Mouse (Mus musculus) megakaryocyte, adult 5-6 weeks (primary cell): ENCODE results near the gene Ip6k3. TPM values are rescaled to one million over a fixed set of nuclear protein-coding genes. Genes with fewer than 3 reads are reported as not detected.

ENCODE experiments used
- ATAC-seq: 2 replicates; pipeline ENCODE4 v1.8.0; 2016; ENCODE audit warnings: mild to moderate bottlenecking, inconsistent platforms; ENCODE audit not compliant: poor library complexity, severe bottlenecking
- total RNA-seq, 2 experiments: library from RNA; stranded (forward) in 1 of 2; stranded (reverse) in 1 of 2; fragments of 153-499, 151-499 nt in 1 of 2; fragments of 221-1000, 200-1000 nt in 1 of 2; gene quantifications; 2 replicates each; pipeline versions ENCODE4 v1.2.3 to v1.2.4; 2015 to 2017

The Ip6k3 gene
- total RNA-seq, 2 experiments from 2014 or later, result 1.3 to 1.6 TPM

DNA sequence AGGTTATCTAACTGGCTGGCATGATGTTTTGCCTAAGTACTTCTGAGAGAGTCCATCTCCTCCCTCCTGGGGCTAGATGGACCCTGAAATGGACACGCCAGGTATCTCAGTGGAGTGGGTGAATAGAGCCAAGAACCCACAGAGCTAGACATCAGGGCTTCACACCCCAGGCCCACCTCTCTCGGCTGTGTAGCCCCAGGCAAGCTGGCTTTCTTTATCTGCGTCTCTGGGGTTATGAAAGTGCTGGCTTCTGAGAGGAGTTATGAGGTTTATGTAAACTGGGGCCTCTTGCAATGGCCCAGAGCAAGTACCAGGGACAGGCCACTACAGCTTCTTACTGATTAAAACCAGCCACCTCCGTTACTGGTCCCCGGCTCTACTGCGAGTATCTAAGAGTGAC, 12.7 kb downstream of the Ip6k3 start:
- ATAC-seq, result no peak

DNA sequence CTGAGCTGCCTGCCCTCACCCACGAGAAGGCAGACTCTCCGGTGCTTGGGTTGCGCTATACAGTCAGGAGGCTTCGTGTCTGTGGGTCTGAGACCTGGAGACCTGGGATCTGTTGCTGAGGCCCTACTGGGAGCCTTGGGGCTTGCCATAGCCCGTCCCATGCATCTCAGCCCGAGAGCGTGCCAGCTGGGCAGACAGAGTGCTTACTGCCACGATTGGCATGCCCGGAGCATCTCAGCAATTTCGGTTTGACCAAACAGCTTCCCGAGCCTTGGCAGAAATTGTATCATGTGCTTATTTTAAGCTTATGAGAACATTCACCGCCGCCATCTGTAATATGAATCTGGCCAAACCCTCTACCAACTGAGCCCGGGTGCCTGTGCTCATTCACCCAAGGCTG, 13.3 kb downstream of the Ip6k3 start:
- ATAC-seq, result no peak

DNA sequence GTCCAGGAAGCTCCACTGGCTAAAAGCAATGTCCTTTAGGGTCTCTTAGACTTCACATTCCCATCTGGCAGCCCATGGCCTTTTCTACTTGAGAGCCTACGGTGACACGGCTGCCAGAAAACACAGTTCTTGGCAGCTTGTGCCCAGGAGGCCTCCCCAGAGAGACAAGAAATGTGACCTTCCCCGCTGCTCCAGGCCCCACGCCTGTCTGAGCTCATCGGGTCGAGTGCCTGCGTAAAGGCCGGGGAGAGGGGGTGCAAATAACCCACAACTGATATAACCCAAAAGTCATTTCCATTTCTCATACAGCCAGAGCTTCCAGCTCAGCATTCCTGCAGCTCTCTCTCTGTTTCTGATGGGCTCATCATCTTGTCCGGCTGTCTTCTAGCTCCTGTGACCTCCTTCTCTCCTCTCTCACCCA, 13.8 kb downstream of the Ip6k3 start:
- ATAC-seq, result no peak

DNA sequence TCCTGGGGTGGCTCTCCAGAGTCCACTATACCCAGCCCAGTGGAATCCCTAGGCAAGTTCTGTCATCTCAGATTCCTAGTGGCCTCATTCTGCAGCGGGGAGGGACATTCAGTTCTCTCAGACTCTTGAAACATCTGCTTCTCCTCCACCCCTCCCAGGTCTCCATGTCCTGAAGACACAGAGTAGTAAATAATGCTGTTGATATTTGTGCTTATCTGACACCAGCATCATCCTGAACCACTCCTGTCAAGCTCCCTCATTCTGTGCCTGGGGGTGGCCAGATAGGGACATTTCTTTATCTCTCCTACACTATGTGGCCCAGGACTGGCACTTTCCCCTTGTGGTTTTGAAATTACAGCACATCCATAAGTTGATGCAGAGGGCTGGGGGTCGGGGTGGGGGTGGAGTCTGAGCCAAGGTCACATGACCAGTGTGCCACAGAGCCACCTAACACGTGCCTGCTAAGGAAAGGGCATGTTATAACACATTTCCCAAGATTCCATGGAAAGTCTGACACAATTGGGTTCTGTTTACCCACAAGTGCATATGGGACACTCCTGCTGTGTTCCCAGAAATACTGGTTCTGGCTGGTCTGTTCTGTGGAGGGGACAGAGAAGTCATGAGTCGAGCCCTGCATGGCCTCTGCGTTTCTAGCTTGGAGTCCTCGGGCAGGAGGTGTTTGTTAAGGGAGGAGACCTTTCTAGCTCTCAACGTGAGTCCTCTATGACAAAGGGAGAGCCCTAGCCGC, 14.4 kb downstream of the Ip6k3 start:
- peak; percentile 43 for ATAC-seq

DNA sequence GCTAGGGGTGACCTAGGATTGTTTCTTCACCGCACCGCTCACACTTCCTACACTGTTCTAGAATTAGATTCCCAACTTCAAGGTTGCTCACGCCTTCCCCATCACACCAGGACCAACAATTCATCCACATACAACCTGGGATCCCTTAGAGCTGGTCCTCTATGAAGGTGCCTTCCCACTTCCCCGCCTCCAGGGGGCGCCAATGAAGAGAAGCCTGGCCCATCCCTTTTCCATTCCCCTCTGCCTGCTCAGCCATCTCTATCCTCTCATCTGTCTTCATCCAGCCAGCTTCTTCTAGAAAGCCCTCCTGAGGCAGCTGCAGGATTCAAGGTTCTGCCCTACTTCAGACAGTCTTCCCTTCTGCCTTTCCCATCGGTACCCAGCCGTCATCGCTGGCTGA, 16.2 kb downstream of the Ip6k3 start:
- ATAC-seq, result peak; percentile 59; the same call in 1 of the 2 replicates

DNA sequence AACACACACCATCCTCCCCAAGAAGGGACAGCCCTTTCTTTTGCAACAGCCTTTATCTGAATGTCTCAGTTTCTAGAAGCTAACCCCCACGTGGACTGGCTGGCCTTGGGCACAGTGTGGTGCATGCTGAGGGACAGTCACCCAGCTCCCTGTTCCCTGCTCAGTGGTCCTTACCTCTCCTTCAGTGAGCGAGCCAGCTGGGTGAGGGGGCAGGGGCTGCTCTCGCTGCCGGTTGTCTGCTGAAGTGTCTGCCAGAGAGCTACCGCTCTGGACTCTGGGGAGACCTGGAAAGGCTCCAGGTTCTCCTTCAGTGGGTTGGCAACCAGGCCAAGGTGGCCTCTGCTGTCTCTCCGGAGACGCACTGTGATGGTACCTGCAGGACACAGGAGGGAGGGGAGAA, 16.7 kb downstream of the Ip6k3 start:
- ATAC-seq, result no peak

DNA sequence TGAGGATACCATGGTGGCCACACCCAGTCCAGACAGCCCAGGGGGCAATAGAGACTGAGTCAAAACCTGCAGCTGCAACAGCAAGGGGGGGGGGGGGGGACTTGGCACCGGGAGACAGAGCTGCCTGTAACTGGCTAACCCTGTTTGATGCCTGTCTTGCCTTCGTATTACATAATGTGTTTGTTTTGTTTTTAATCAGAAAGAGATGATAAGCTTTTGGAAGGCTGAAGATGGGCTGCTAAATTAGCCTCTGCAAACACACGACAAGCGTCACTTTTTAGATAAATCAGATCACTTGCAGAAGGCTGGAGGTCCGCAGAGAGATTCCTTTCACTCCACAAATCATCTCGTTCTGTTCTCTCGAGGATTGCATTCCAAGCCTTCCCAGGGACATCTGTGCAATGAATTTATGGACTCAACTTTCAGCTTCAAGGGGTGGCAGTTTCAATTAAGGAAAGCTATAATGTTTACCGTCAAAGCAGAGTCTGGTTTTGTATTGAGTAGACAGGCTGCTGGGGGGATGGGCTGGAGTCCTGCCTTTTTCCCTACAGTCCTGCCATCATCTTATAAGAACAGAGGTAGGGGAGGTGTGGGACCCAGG, 21.2 kb downstream of the Ip6k3 start:
- no peak for ATAC-seq

DNA sequence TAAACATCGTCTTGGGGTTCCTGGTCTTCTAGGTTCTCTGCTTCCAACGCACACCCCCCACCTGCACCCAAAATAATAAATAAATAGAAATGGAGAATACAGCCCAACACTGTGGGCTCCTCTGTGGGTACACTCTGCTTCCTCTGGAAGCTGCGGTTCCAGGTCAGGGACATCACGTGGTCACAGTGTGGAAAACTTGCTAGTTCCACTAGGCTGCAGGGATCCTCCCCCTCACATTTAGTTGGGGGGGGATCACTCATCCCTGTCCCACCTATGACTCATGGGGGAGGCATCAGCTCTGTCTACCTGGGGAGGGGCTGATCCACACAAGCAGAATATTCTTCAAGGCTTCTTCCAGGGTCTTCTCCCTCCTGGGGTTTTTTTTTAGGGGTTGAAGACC, 23.4 kb downstream of the Ip6k3 start:
- ATAC-seq, result no peak

DNA sequence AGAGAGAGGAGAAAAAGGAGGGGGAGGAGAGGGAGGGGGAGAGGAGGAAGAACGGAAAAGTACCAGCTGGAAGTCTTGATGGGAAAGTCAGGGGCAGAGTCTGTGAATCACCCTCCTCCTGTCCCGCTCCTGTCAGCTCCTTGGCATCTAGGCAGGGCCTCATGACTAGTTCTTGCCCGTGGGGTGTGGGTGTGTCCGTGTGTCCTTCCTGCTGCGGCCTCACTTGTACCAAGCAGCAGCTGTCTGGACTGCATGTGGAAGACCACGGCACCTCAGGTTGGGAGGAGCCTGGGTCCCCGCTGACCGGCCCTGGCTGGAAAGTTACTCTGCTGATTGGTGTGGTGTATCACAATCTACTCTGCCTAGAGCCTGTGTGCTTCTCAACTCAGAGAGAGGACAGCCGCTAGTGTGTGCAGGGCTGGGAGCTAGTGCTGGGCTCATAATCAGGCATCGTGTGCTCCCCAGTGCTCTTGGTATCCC, 25.6 kb downstream of the Ip6k3 start:
- no peak for ATAC-seq

DNA sequence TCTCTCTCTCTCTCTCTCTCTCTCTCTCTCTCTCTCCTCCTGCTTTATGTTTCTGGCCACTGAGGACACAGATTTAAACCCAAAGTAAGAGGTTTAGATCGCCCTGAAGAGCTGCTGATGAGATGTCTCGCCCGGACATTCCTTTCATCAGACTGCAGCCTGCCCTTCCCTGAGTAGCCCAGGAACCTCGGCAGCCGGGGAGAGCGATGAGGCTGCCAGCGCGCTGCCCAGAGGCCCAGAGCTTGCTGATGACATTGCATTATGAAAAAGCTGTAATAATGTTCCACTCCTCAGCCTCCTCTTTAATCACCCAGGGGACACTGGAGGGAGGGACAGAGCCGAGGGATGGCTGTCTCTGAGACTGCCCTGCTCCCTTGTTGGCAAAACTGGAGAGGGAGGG, 27.3 kb downstream of the Ip6k3 start:
- ATAC-seq, result no peak

DNA sequence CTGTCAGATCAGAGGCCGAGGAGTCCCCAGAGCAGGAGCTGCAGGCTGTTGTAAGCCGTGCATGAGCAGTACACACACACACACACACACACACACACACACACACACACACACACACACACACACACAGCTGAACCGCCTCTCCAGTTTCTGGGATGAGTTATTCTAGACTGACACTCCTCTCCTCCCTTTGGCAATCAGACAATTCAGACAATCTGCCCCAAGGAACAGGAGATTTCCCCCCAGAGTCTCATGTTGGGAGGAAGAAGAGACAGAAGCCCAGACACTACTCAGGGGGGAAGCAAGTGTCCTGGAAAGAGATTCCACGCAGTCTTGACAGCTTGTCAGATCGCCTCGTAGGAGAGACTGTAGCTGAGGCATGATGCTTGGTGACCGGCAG, 28.3 kb downstream of the Ip6k3 start:
- no peak for ATAC-seq

DNA sequence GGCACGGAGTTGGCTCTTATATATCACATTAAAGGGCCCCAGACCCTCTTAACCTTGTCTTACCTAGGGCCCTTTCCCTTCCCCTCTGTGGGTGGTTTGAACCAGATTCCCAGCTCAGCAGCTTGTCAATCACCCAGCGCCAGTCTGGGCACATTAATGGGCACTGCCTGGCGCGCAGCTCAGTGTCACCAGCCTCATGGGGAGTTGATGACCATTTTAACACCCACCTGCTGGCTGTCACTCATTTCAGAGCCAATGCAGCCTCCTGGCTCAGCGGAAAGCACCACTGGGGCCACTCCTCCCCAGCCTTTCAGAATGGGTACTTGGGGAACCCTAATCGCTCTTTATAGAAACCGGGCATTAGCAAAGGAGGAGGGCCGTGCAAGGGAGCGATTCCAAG, 29.2 kb downstream of the Ip6k3 start:
- no peak for ATAC-seq

DNA sequence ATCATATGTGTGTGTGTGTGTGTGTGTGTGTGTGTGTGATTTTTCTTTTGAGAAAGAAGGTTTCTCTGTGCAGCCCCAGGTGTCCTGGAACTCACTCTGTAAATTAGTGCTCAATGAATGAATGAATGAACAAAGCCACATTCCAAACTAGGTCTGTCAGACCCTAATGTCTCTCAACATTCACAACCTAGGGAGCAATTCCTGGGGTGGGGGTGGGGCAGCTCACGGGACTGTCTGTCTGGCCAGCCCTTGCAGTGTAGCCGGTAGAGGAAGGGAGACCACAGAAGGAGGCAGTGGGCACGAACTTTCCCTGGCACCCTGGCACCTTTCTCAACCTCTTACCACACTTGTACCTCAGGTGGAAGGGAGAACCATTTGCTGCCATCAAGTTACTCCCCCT, 32.9 kb downstream of the Ip6k3 start:
- ATAC-seq, result no peak

DNA sequence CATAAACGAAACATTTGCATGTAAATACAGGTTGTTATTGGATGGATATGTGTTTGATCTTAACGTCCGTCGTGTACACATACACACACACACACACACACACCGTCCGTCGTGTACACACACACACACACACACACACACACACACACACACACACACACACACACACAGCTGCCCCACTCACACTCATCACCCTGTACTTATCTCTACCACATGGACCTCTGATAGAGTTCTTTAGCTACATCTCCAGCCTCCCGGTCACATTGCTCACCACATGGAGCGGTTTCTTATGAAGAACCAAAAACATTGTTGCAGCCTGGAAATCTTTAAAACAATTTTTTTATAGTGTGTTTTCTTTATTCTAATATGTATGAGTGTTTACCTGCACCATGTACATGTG, 33.4 kb downstream of the Ip6k3 start:
- 0 out of 2 replicates have a peak, but pooled peaks have one; percentile 1 for ATAC-seq

DNA sequence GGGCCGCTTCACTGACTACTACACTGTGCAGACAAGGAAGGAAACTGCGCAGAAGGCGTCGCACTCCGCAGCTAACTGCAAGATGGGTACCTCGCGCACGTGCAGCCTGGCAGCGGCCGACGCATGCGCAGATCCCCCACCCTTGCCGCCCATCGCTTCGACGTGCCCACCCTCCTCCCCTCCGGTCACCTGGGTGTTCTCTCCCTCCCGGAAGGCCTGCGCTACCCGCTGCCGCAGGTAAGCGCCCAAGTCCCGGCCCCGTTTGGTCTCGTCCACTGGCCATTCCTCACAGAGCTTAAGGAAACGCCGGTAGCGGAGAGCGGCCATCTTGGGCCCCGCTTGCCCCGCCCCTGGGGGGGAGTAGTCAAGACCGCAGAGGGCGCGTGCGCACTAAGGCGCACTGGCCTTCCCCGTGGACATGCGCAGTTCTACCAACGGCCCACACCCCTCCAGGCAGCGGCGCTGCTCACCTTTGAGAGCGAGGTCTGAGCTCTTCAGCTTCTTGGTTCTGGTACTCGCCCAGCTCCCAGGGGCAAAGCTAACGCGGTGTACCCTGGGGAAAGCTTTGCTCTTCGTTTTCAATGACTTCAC, 33.9 kb downstream of the Ip6k3 start, which contains the start of gene Uqcc2:
Uqcc2 (minus strand) TSS at position 366 of the 591 bp plus-strand sequence.
- peak; percentile 95 for ATAC-seq

DNA sequence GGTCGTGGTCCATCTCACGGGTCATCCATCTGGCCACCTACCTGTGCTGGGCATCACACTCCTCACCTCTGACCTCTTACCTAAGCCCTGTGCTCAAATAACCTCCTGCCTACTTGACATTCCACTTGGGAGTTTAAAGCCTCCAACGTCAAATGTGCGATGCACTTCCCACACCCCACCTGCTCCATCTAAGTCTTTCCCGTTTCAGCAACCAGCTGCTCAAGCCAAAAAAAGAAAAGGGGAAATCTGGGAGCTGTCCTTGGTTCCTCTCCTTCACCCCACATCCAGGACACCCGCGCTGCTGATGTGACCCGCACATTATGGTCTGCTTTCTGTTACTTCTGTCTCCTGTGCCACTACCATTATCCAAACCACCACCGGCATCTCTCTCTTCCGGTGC, 35.4 kb downstream of the Ip6k3 start:
- no peak for ATAC-seq

DNA sequence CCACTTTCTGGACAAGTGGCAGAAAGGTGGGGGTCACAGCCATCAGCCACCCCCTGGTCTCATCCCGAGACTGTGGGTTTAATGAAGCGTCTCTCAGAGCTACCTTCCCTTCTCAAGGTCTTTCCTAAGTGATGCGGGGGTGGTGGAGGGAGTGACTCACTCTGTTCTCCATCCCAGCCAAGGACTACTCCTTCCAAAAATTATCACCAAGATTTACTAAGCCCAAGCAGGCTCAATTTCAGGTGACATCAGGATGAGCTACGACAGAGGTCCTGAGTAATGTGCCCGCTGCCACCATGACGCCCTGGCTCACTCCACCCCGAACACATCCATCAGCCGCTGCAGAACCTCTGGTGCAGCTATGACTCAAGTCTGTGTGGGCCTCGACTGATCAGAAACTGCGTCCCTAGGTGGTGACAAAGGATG, 36.3 kb downstream of the Ip6k3 start:
- no peak for ATAC-seq

DNA sequence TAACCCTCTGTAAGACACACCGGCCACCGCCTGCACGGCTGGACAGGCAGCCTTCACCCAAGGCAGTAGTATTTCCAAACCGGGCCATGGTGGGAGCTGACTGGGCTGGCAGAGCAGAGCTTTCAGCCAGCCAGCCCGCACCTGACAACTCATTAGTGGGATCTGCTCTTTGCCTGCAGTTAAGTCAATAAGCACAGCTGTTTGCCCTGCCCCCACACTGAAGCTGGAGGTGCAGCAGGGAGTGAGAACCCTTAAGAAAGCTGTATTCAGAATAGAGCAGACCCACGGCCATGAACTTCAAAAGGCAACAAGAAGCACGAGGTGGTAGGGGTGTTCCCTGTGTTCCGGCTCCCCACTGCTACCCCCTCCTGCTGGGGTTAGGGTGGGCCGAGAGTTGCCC, 37.3 kb downstream of the Ip6k3 start:
- no peak for ATAC-seq

DNA sequence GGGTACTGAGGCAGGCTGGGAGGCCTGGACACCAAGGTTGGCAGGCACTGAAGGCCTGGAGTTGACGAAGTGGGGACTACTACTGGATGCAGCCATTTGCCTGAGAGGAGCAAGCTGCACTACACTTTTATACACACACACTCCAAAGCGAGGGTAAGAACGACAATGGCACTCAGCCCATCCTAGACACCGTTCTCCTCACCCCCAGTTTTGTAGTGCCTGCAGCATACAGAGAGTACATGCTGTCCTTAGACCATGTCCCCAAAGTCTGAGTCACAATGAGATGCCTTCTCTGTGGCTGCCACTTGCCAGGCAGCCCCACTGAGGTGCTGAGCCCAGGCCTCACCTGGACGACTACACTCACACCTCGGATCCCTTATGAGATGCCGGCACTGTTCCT, 37.8 kb downstream of the Ip6k3 start:
- no peak for ATAC-seq

DNA sequence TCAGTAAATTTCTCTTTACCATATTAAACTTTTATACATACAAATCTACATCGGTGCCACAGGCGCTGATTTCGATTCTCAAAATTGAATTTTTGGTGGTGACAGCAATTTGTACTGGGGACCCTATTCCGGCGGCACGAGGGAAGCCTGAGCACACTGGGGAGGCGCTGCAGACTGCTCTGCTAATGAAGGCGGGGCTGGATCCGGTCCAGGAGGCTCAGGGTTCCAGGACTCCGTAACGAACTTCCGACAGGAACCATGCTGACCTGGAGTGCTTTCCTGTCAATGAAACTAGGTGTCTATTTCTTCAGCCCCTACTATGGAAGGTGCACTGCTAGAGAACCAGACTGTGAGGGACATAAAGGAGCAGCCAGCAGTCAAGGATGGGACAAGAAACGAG, 38.3 kb downstream of the Ip6k3 start:
- no peak for ATAC-seq

DNA sequence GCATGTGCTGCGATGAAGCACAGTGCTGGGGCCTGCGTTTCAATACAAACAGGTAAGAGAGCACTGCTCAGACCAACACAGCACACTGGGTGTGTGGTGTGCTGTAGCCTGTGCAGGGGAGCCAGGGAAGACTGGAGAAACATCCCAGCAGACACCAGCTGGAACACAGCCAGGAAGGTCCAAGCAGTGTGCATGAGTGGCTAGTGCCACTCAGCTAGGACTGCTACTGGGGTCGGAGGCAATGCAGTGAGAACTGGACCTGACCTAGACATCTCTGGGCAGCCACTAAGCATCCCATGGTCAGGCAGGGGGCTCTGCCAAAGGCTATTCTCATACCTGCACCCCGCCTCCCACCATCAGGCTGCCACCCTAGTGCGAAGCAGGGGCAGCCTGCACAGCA, 39.4 kb downstream of the Ip6k3 start:
- no peak for ATAC-seq

DNA sequence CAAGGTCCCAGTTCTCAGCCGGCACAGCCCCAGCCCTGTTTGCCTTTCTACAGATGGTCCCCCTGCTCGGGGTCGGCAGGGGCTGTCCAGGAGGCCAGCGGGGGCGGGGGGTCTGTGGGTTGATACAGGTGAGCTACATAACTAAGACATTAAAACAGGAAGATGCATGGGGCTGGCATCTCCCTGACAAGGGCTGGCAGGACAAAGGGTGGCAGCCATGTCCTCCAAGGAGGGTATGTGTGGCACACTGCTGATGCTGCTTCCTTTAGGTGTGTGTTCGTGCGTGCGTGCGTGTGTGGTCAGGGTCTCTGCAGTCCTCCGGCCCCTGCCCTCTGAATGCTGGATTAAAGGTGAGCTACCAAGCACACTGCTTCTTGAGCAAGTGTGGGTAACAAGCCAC, 40.6 kb downstream of the Ip6k3 start:
- no peak for ATAC-seq
